ENCODE assay signal across 12 mouse cellular contexts in the genomic region with DNA sequence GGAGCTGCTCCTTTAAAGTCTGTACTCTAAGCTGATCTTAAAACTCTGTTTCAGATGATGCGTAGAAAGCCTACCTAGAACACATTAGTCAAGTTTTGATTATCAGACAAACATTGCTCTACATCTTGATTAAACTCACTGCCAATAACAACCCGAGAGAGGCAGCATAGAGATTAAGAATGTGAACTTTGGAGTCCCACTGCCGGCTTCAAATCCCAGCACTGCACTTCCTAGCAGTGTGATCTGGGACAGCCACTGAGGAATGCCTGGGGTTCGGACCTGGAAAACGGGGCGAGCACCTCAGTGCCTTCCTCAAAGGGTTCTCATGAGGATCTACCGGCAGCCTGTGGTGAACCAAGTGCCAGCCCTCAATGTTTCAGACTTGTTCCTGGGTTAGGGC. TPM values are rescaled to one million over a fixed set of nuclear protein-coding genes. Genes with fewer than 3 reads are reported as not detected.
DNase-seq lines count a peak whose midpoint lies in the region; ATAC-seq and TF ChIP-seq lines count a peak whose summit lies in the region.
"Had no signal": no experiment of that assay in that cellular context is flagged by ENCODE, and none has a peak within 500 bp of the region (broad histone marks: within the 10 kb centered on the region; RNA-seq: fewer than 3 reads in every experiment).

No protein-coding gene starts in this region.

- H3K79me2 ChIP-seq in CH12.LX (replicated peaks; ENCODE audit: control insufficient read depth, extremely low read depth, insufficient read depth, poor library complexity, severe bottlenecking): peaks cover 60% of the 10 kb centered on the region

- no peaks in the 10 kb centered on the region for H3K27me3 ChIP-seq in heart, embryonic 13.5 days (replicated peaks)
- no peaks in the 10 kb centered on the region for H3K27me3 ChIP-seq in CH12.LX (replicated peaks)
- no peaks in the 10 kb centered on the region for H3K27me3 ChIP-seq in forebrain, embryonic 13.5 days
- no peaks in the 10 kb centered on the region for H3K27me3 ChIP-seq in limb, embryonic 15.5 days

- H3K9me3 ChIP-seq in heart, embryonic 13.5 days: no peaks in the 10 kb centered on the region
- no peaks in the 10 kb centered on the region for H3K9me3 ChIP-seq in CH12.LX (replicated peaks; ENCODE audit: low read length)
- H3K9me3 ChIP-seq in forebrain, embryonic 13.5 days (replicated peaks): no peaks in the 10 kb centered on the region
- no peaks in the 10 kb centered on the region for H3K9me3 ChIP-seq in limb, embryonic 15.5 days

- WGBS in heart, embryonic 13.5 days: 82% methylated on average over 7 of the region's 7 CpGs
- 92% methylated on average over 7 of the region's 7 CpGs for WGBS in forebrain, embryonic 13.5 days
- 90% methylated on average over 7 of the region's 7 CpGs for WGBS in limb, embryonic 15.5 days

- TF ChIP-seq RAD21 in CH12.LX (IDR thresholded peaks at IDR 0.05; ENCODE audit: low read depth, low read length): no peak

- TF ChIP-seq EP300 in CH12.LX (IDR thresholded peaks at IDR 0.05; ENCODE audit: low read length): no peak

- peak overlapping the region; percentile 87 for H3K4me2 ChIP-seq in heart, embryonic 13.5 days
- H3K4me2 ChIP-seq in CH12.LX (ENCODE audit: insufficient read depth, low read depth, poor library complexity, severe bottlenecking): peak overlapping the region; percentile 78
- 0 out of 2 replicates have a peak overlapping the region, but pooled peaks have one; percentile 94 for H3K4me2 ChIP-seq in forebrain, embryonic 13.5 days
- H3K4me2 ChIP-seq in limb, embryonic 15.5 days: peak overlapping the region; percentile 49

- H3K9ac ChIP-seq in heart, embryonic 13.5 days: peak overlapping the region; percentile 91
- H3K9ac ChIP-seq in CH12.LX (ENCODE audit: insufficient read depth, low read depth): peak overlapping the region; percentile 83
- peak overlapping the region; percentile 38 for H3K9ac ChIP-seq in forebrain, embryonic 13.5 days
- no peak overlapping the region for H3K9ac ChIP-seq in limb, embryonic 15.5 days

- intact Hi-C loops in left cerebral cortex, postnatal 14 days (cut with DNase I): no loop called here

- no peak for TF ChIP-seq POLR2A in CH12.LX (IDR thresholded peaks at IDR 0.05; ENCODE audit: low read depth, low read length)

- no peak for DNase-seq in heart, adult 11 months
- no peak for DNase-seq in CH12.LX (ENCODE audit: extremely low read depth)
- no peak for DNase-seq in left cerebral cortex, postnatal 14 days (ENCODE audit: low spot score in 2 of 2)
- no peak for DNase-seq in thymus, postnatal 36 days
- no peak for DNase-seq in c-Kit-positive CD71-positive TER-119-positive erythroid progenitor cells, embryonic 14.5 days (ENCODE audit: low spot score)
- DNase-seq: adrenal gland, postnatal 25 days; right cerebral cortex, postnatal 14 days had no signal

- ATAC-seq in heart, embryonic 13.5 days (ENCODE audit: extremely low read depth, insufficient number of reproducible peaks, low FRiP score, low TSS enrichment): no peak
- ATAC-seq in forebrain, embryonic 13.5 days: no peak
- no peak for ATAC-seq in limb, embryonic 15.5 days (ENCODE audit: insufficient number of reproducible peaks, low FRiP score, low TSS enrichment, low read depth)
- ATAC-seq: CD4-positive, CD25-positive, alpha-beta regulatory T cell, adult 4 months had no signal

- peak overlapping the region; percentile 70; the same call in 1 of the 2 replicates for H3K4me3 ChIP-seq in heart, embryonic 13.5 days
- H3K4me3 ChIP-seq in CH12.LX (replicated peaks in 1 of 3; ENCODE audit: low read depth in 2 of 3, low read length in 2 of 3, poor library complexity in 1 of 3): peak overlapping the region; percentile 91 to 99 (median 97)
- no peak overlapping the region for H3K4me3 ChIP-seq in forebrain, embryonic 13.5 days
- H3K4me3 ChIP-seq in limb, embryonic 15.5 days: peak overlapping the region; percentile 95; the same call in 1 of the 2 replicates

- dilution Hi-C loops in CH12.LX (cut with MboI; ENCODE audit: extremely low pct_ligation_motif_present, extremely low pct_unique_long_range_greater_than_20kb, low sequenced_read_pairs): no loop called here

- in situ Hi-C loops in CH12.LX (cut with MboI; ENCODE audit: low pct_ligation_motif_present, low pct_unique_long_range_greater_than_20kb, low sequenced_read_pairs): no loop called here

- H3K36me3 ChIP-seq in heart, embryonic 13.5 days: peaks cover 44% of the 10 kb centered on the region
- peaks cover 30 to 52% of the 10 kb centered on the region in 2 experiments for H3K36me3 ChIP-seq in CH12.LX (replicated peaks in 1 of 2; ENCODE audit: control insufficient read depth in 1 of 2, insufficient read depth in 1 of 2, low read length in 1 of 2)
- peaks cover 34% of the 10 kb centered on the region for H3K36me3 ChIP-seq in forebrain, embryonic 13.5 days (ENCODE audit: poor library complexity, severe bottlenecking)
- peaks cover 31% of the 10 kb centered on the region for H3K36me3 ChIP-seq in limb, embryonic 15.5 days

- H3K4me1 ChIP-seq in heart, embryonic 13.5 days: peaks cover 41% of the 10 kb centered on the region
- peaks cover 26 to 52% of the 10 kb centered on the region in 2 experiments for H3K4me1 ChIP-seq in CH12.LX (ENCODE audit: control insufficient read depth in 1 of 2, insufficient read depth in 2 of 2)
- H3K4me1 ChIP-seq in forebrain, embryonic 13.5 days: peaks cover 29% of the 10 kb centered on the region
- H3K4me1 ChIP-seq in limb, embryonic 15.5 days: peaks cover 30% of the 10 kb centered on the region

- H3K27ac ChIP-seq in heart, embryonic 13.5 days (replicated peaks): no peak overlapping the region
- no peak overlapping the region for H3K27ac ChIP-seq in CH12.LX (ENCODE audit: insufficient read depth, low read depth)
- no peak overlapping the region for H3K27ac ChIP-seq in forebrain, embryonic 13.5 days
- no peak overlapping the region for H3K27ac ChIP-seq in limb, embryonic 15.5 days
- H3K27ac ChIP-seq: macrophage had no signal

- no peak for TF ChIP-seq CTCF in CH12.LX (conservative IDR thresholded peaks at IDR 0.05 in 1 of 2, IDR thresholded peaks at IDR 0.05 in 1 of 2; ENCODE audit: low read depth in 2 of 2, low read length in 2 of 2)

TF ChIP-seq in CH12.LX, 34 proteins besides CTCF, POLR2A, EP300 and RAD21:
- TF ChIP-seq USF1 (IDR thresholded peaks at IDR 0.05; ENCODE audit: low read depth, low read length) (no peak), RCOR1 (conservative IDR thresholded peaks at IDR 0.05; ENCODE audit: low read depth, low read length) (no peak), ZKSCAN1 (IDR thresholded peaks at IDR 0.05; ENCODE audit: borderline replicate concordance, low read depth, low read length) (no peak), JUN (IDR thresholded peaks at IDR 0.05; ENCODE audit: insufficient read depth, low read depth, low read length) (no peak), ZNF384 (IDR thresholded peaks at IDR 0.05; ENCODE audit: low read depth, low read length) (no peak), ELF1 (IDR thresholded peaks at IDR 0.05; ENCODE audit: low read depth, low read length) (no peak), ZC3H11A (IDR thresholded peaks at IDR 0.05; ENCODE audit: low read depth, low read length) (no peak), MAX (IDR thresholded peaks at IDR 0.05; ENCODE audit: low read length) (no peak)

RNA-seq across cellular contexts. Expression of a gene that starts 1.8 kb away (rescaled TPM):
- 114 and 126 TPM in 2 replicates for polyA plus RNA-seq in heart, embryonic 13.5 days (2015; fragmentation: Nextera tagmentation; extraction: Ambion mirVana)
- total RNA-seq in CH12.LX (2012; rRNA removed): 126 and 138 TPM in 2 replicates
- total RNA-seq in CH12.LX (2014; rRNA removed): 221 and 232 TPM in 2 replicates
- polyA plus RNA-seq in CH12.LX (2012; ENCODE audit: insufficient read length, low read depth): 123 and 135 TPM in 2 replicates
- polyA plus RNA-seq in forebrain, embryonic 13.5 days (2015; fragmentation: Nextera tagmentation; extraction: Ambion mirVana): 125 and 130 TPM in 2 replicates
- 170 and 176 TPM in 2 replicates for polyA plus RNA-seq in limb, embryonic 15.5 days (2015; fragmentation: Nextera tagmentation; extraction: Ambion mirVana)
- 10 to 100 TPM; 65.5 to 67.8 TPM for total RNA-seq in left cerebral cortex, postnatal 14 days (2021)

RNA-seq across cellular contexts. Expression of a gene that starts 2.0 kb away (rescaled TPM):
- polyA plus RNA-seq in heart, embryonic 13.5 days (2015; fragmentation: Nextera tagmentation; extraction: Ambion mirVana): 2.1 and 2.3 TPM in 2 replicates
- total RNA-seq in CH12.LX (2012; rRNA removed) (7.1 and 8.7 TPM in 2 replicates), CH12.LX (2014; rRNA removed) (4.0 and 4.2 TPM in 2 replicates)
- 3.8 and 6.3 TPM in 2 replicates for polyA plus RNA-seq in CH12.LX (2012; ENCODE audit: insufficient read length, low read depth)
- 7.4 and 9.4 TPM in 2 replicates for polyA plus RNA-seq in forebrain, embryonic 13.5 days (2015; fragmentation: Nextera tagmentation; extraction: Ambion mirVana)
- 5.0 and 6.2 TPM in 2 replicates for polyA plus RNA-seq in limb, embryonic 15.5 days (2015; fragmentation: Nextera tagmentation; extraction: Ambion mirVana)
- 10 to 100 TPM; 12.1 to 12.9 TPM for total RNA-seq in left cerebral cortex, postnatal 14 days (2021)

RNA-seq across cellular contexts. Expression of a gene that starts 17.5 kb away (rescaled TPM):
- polyA plus RNA-seq in heart, embryonic 13.5 days (2015; fragmentation: Nextera tagmentation; extraction: Ambion mirVana): 16.6 and 16.8 TPM in 2 replicates
- total RNA-seq in CH12.LX (2012; rRNA removed) (15.7 and 21.9 TPM in 2 replicates), CH12.LX (2014; rRNA removed) (9.2 and 10.2 TPM in 2 replicates)
- polyA plus RNA-seq in CH12.LX (2012; ENCODE audit: insufficient read length, low read depth): 14.2 and 15.6 TPM in 2 replicates
- 18.5 and 22.8 TPM in 2 replicates for polyA plus RNA-seq in forebrain, embryonic 13.5 days (2015; fragmentation: Nextera tagmentation; extraction: Ambion mirVana)
- polyA plus RNA-seq in limb, embryonic 15.5 days (2015; fragmentation: Nextera tagmentation; extraction: Ambion mirVana): 21.3 and 22.8 TPM in 2 replicates
- 10 to 100 TPM; 21.2 to 23.1 TPM for total RNA-seq in left cerebral cortex, postnatal 14 days (2021)

RNA-seq across cellular contexts. Expression of a gene that starts 27.8 kb away (rescaled TPM):
- 0.51 and 0.53 TPM in 2 replicates for polyA plus RNA-seq in heart, embryonic 13.5 days (2015; fragmentation: Nextera tagmentation; extraction: Ambion mirVana)
- total RNA-seq in CH12.LX (2012; rRNA removed) (0.38 and 0.47 TPM in 2 replicates), CH12.LX (2014; rRNA removed) (0.04 and 0.09 TPM in 2 replicates)
- 0.16 and 0.17 TPM in 2 replicates for polyA plus RNA-seq in CH12.LX (2012; ENCODE audit: insufficient read length, low read depth)
- 5.9 and 6.3 TPM in 2 replicates for polyA plus RNA-seq in forebrain, embryonic 13.5 days (2015; fragmentation: Nextera tagmentation; extraction: Ambion mirVana)
- polyA plus RNA-seq in limb, embryonic 15.5 days (2015; fragmentation: Nextera tagmentation; extraction: Ambion mirVana): 11.6 and 13.7 TPM in 2 replicates
- total RNA-seq in left cerebral cortex, postnatal 14 days (2021): 10 to 100 TPM; 50.2 to 50.5 TPM
- polyA plus RNA-seq: CD4-positive, CD25-positive, alpha-beta regulatory T cell, adult 4 months; macrophage had no signal
